Comparison of ENCODE assay signal across 8 mouse cellular contexts in the genomic region with DNA sequence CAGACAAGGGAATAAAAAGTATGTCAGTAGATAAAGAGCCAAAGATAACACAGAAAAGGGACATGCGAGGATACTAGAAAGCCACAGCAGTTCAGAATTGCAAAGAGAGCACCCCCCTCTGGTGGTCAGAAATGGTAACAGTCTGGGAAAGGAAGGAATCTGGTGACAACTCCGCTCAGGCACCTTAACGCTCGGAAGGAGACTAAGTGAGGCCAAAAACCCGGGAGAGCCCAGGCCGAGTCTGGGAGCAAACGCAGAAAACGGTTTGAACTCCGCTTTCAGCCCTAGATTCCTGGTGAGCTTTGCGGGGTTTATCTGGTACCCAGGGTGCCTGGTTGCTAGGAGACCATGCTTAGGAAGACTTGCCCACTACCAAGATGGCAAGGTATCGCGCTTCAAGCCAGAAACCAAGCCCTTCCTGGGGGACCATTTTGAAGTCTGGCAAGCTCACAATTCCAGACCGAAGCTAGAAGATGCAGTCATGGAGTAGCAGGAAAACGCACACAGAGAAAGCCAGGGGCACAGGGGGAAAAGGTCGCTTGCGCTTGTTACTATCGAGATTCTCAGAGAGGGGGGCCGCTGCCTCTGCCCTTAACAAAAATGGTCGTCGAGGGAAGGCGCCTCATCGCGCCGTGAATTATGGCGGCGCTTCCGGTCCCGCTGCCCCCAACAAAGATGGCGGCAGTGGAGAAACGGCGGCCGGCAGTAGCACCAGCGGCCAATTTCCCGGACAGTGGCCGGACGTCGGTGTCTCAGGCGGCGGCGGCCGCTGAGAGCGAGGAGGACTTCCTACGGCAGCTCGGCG. TPM values are rescaled to one million over a fixed set of nuclear protein-coding genes. Genes with fewer than 3 reads are reported as not detected.
DNase-seq lines count a peak whose midpoint lies in the region; ATAC-seq and TF ChIP-seq lines count a peak whose summit lies in the region.

A gene (plus strand): TSS at position 599 of the 805 bp plus-strand sequence.

- peaks cover 28 to 55% of the 10 kb centered on the region in 2 experiments for H3K4me1 ChIP-seq in CH12.LX (ENCODE audit: control insufficient read depth in 1 of 2, insufficient read depth in 2 of 2)
- peaks cover 29% of the 10 kb centered on the region for H3K4me1 ChIP-seq in forebrain, embryonic 12.5 days
- 0 out of 2 replicates have a peak, but pooled peaks cover 9% of the 10 kb centered on the region for H3K4me1 ChIP-seq in heart, postnatal 0 days (ENCODE audit: control insufficient read depth, insufficient read depth)
- H3K4me1 ChIP-seq in liver, embryonic 16.5 days (ENCODE audit: control insufficient read depth, low read depth, low read length), result peaks cover 12% of the 10 kb centered on the region
- peaks cover 34% of the 10 kb centered on the region for H3K4me1 ChIP-seq in neural tube, embryonic 13.5 days (replicated peaks)
- H3K4me1 ChIP-seq in testis, adult 2 months (ENCODE audit: control insufficient read depth, insufficient read depth, low read length), result peaks cover 9% of the 10 kb centered on the region

- in situ Hi-C loops in CH12.LX (cut with MboI; ENCODE audit: low pct_ligation_motif_present, low pct_unique_long_range_greater_than_20kb, low sequenced_read_pairs), result no loop called here

- peak within 1 kb of the TSS; percentile 95 to 97 (median 97) for H3K4me3 ChIP-seq in CH12.LX (replicated peaks in 1 of 3; ENCODE audit: low read depth in 2 of 3, low read length in 2 of 3, poor library complexity in 1 of 3)
- H3K4me3 ChIP-seq in forebrain, embryonic 12.5 days (replicated peaks), result peak within 1 kb of the TSS; percentile 98
- H3K4me3 ChIP-seq in heart, postnatal 0 days (ENCODE audit: low read depth, low read length), result peak within 1 kb of the TSS; percentile 94
- peak within 1 kb of the TSS; percentile 100 for H3K4me3 ChIP-seq in liver, embryonic 16.5 days (ENCODE audit: low read depth, low read length)
- H3K4me3 ChIP-seq in neural tube, embryonic 13.5 days, result peak within 1 kb of the TSS; percentile 92
- H3K4me3 ChIP-seq in testis, adult 2 months (ENCODE audit: control insufficient read depth, low read depth, low read length), result peak within 1 kb of the TSS; percentile 96

- no peaks in the 10 kb centered on the region for H3K9me3 ChIP-seq in CH12.LX (replicated peaks; ENCODE audit: low read length)
- no peaks in the 10 kb centered on the region for H3K9me3 ChIP-seq in forebrain, embryonic 12.5 days
- no peaks in the 10 kb centered on the region for H3K9me3 ChIP-seq in heart, postnatal 0 days (replicated peaks; ENCODE audit: control insufficient read depth, low read length)
- H3K9me3 ChIP-seq in liver, embryonic 16.5 days (replicated peaks; ENCODE audit: control insufficient read depth, low read length), result no peaks in the 10 kb centered on the region
- H3K9me3 ChIP-seq in neural tube, embryonic 13.5 days, result no peaks in the 10 kb centered on the region

- peak within 1 kb of the TSS; percentile 98 for H3K9ac ChIP-seq in CH12.LX (ENCODE audit: insufficient read depth, low read depth)
- H3K9ac ChIP-seq in forebrain, embryonic 12.5 days, result peak within 1 kb of the TSS; percentile 83
- H3K9ac ChIP-seq in heart, postnatal 0 days (replicated peaks; ENCODE audit: low read depth, low read length), result peak within 1 kb of the TSS; percentile 64
- H3K9ac ChIP-seq in liver, embryonic 16.5 days (ENCODE audit: low read depth, low read length), result peak within 1 kb of the TSS; percentile 91
- H3K9ac ChIP-seq in neural tube, embryonic 13.5 days, result peak within 1 kb of the TSS; percentile 95

- dilution Hi-C loops in CH12.LX (cut with MboI; ENCODE audit: extremely low pct_ligation_motif_present, extremely low pct_unique_long_range_greater_than_20kb, low sequenced_read_pairs), result no loop called here

- TF ChIP-seq RAD21 in CH12.LX (IDR thresholded peaks at IDR 0.05; ENCODE audit: low read depth, low read length), result peak; percentile 70

- H3K27me3 ChIP-seq in CH12.LX (replicated peaks), result no peaks in the 10 kb centered on the region
- H3K27me3 ChIP-seq in forebrain, embryonic 12.5 days, result no peaks in the 10 kb centered on the region
- no peaks in the 10 kb centered on the region for H3K27me3 ChIP-seq in heart, postnatal 0 days (ENCODE audit: control insufficient read depth, insufficient read depth, low read length)
- H3K27me3 ChIP-seq in liver, embryonic 16.5 days (ENCODE audit: control insufficient read depth, insufficient read depth, low read depth, low read length), result no peaks in the 10 kb centered on the region
- H3K27me3 ChIP-seq in neural tube, embryonic 13.5 days, result no peaks in the 10 kb centered on the region
- no peaks in the 10 kb centered on the region for H3K27me3 ChIP-seq in testis, adult 2 months (ENCODE audit: control insufficient read depth, insufficient read depth, low read length)

- under 1% methylated on average over 45 of the region's 45 CpGs for WGBS in forebrain, embryonic 12.5 days
- under 1% methylated on average over 45 of the region's 45 CpGs for WGBS in heart, postnatal 0 days
- under 1% methylated on average over 45 of the region's 45 CpGs for WGBS in liver, embryonic 16.5 days (ENCODE audit: insufficient replicate concordance)
- under 1% methylated on average over 45 of the region's 45 CpGs for WGBS in neural tube, embryonic 13.5 days

- peak; percentile 81 to 93 for TF ChIP-seq CTCF in CH12.LX (conservative IDR thresholded peaks at IDR 0.05 in 1 of 2, IDR thresholded peaks at IDR 0.05 in 1 of 2; ENCODE audit: low read depth in 2 of 2, low read length in 2 of 2)
- peak; percentile 82 for TF ChIP-seq CTCF in heart, postnatal 0 days (IDR thresholded peaks at IDR 0.05; ENCODE audit: low read depth)
- TF ChIP-seq CTCF in testis, adult 2 months (IDR thresholded peaks at IDR 0.05; ENCODE audit: control insufficient read depth, insufficient read depth, insufficient replicate concordance, low read depth, low read length), result peak; percentile 41; the same call in 1 of the 2 replicates

- H3K4me2 ChIP-seq in CH12.LX (ENCODE audit: insufficient read depth, low read depth, poor library complexity, severe bottlenecking), result peak within 1 kb of the TSS; percentile 82
- H3K4me2 ChIP-seq in forebrain, embryonic 12.5 days, result peak within 1 kb of the TSS; percentile 88
- peak within 1 kb of the TSS; percentile 79 for H3K4me2 ChIP-seq in heart, postnatal 0 days (ENCODE audit: low read depth, low read length)
- peak within 1 kb of the TSS; percentile 88 for H3K4me2 ChIP-seq in liver, embryonic 16.5 days (ENCODE audit: low read depth, low read length)
- H3K4me2 ChIP-seq in neural tube, embryonic 13.5 days, result peak within 1 kb of the TSS; percentile 99

- peak within 1 kb of the TSS; percentile 78 for H3K27ac ChIP-seq in CH12.LX (ENCODE audit: insufficient read depth, low read depth)
- peak within 1 kb of the TSS; percentile 96 for H3K27ac ChIP-seq in forebrain, embryonic 12.5 days
- peak within 1 kb of the TSS; percentile 89 for H3K27ac ChIP-seq in heart, postnatal 0 days (ENCODE audit: low read depth)
- H3K27ac ChIP-seq in liver, embryonic 16.5 days (ENCODE audit: low read length), result peak within 1 kb of the TSS; percentile 88
- H3K27ac ChIP-seq in neural tube, embryonic 13.5 days (replicated peaks), result peak within 1 kb of the TSS; percentile 98
- peak within 1 kb of the TSS; percentile 98 for H3K27ac ChIP-seq in testis, adult 2 months (ENCODE audit: control insufficient read depth, insufficient read depth, low read depth, low read length)

- peaks cover 5 to 36% of the 10 kb centered on the region in 2 experiments for H3K36me3 ChIP-seq in CH12.LX (replicated peaks in 1 of 2; ENCODE audit: control insufficient read depth in 1 of 2, insufficient read depth in 1 of 2, low read length in 1 of 2)
- peaks cover 11% of the 10 kb centered on the region for H3K36me3 ChIP-seq in forebrain, embryonic 12.5 days (replicated peaks)
- H3K36me3 ChIP-seq in heart, postnatal 0 days (replicated peaks; ENCODE audit: control insufficient read depth, insufficient read depth, low read length), result no peaks in the 10 kb centered on the region
- H3K36me3 ChIP-seq in liver, embryonic 16.5 days (ENCODE audit: control insufficient read depth, insufficient read depth), result no peaks in the 10 kb centered on the region
- H3K36me3 ChIP-seq in neural tube, embryonic 13.5 days, result peaks cover 14% of the 10 kb centered on the region
- H3K36me3 ChIP-seq in testis, adult 2 months (ENCODE audit: control insufficient read depth, insufficient read depth, low read length), result no peaks in the 10 kb centered on the region

- H3K79me2 ChIP-seq in CH12.LX (replicated peaks; ENCODE audit: control insufficient read depth, extremely low read depth, insufficient read depth, poor library complexity, severe bottlenecking), result peaks cover 11% of the 10 kb centered on the region; the same call in 1 of the 2 replicates

- peak; percentile 85 for ATAC-seq in forebrain, embryonic 12.5 days (ENCODE audit: low FRiP score)
- peak; percentile 81 for ATAC-seq in heart, postnatal 0 days (ENCODE audit: insufficient read depth, low read depth)
- ATAC-seq in liver, embryonic 16.5 days (ENCODE audit: low read depth), result peak; percentile 81
- peak; percentile 78 for ATAC-seq in neural tube, embryonic 13.5 days (ENCODE audit: low read depth)

- TF ChIP-seq POLR2A in CH12.LX (IDR thresholded peaks at IDR 0.05; ENCODE audit: low read depth, low read length), result peak; percentile 77
- peak; percentile 64 for TF ChIP-seq POLR2A in testis, adult 2 months (IDR thresholded peaks at IDR 0.05; ENCODE audit: control insufficient read depth, low read depth, low read length)

- no peak for TF ChIP-seq EP300 in CH12.LX (IDR thresholded peaks at IDR 0.05; ENCODE audit: low read length)
- peak; percentile 68; the same call in 1 of the 2 replicates for TF ChIP-seq EP300 in heart, postnatal 0 days (IDR thresholded peaks at IDR 0.05; ENCODE audit: low read depth)

- DNase-seq in CH12.LX (ENCODE audit: extremely low read depth), result peak; percentile 88
- peak; percentile 83 for DNase-seq in c-Kit-positive CD71-positive TER-119-negative erythroid progenitor cells, embryonic 14.5 days (ENCODE audit: low read depth)
- DNase-seq in heart, postnatal 0 days (ENCODE audit: low spot score), result peak; percentile 93
- DNase-seq in kidney, postnatal 4 days, result peak; percentile 90 to 94

TF ChIP-seq in CH12.LX, 34 proteins besides CTCF, POLR2A, EP300 and RAD21 (continues in another document):
- TF ChIP-seq MAX (IDR thresholded peaks at IDR 0.05; ENCODE audit: low read length), result no peak
- no peak for TF ChIP-seq MAFK (IDR thresholded peaks at IDR 0.05; ENCODE audit: insufficient replicate concordance, low read length)
- TF ChIP-seq USF2 (conservative IDR thresholded peaks at IDR 0.05; ENCODE audit: low read depth, low read length), result no peak

RNA-seq across cellular contexts. Expression of the gene that starts here (rescaled TPM):
- 33.7 and 58.9 TPM in 2 replicates for total RNA-seq in CH12.LX (2012; rRNA removed)
- total RNA-seq in CH12.LX (2014; rRNA removed), result 34.4 and 42.8 TPM in 2 replicates
- 42.0 and 44.5 TPM in 2 replicates for polyA plus RNA-seq in CH12.LX (2012; ENCODE audit: insufficient read length, low read depth)
- polyA plus RNA-seq in forebrain, embryonic 12.5 days (2016; fragmentation: Nextera tagmentation; extraction: Ambion mirVana), result 61.0 and 62.5 TPM in 2 replicates
- 19.7 and 28.3 TPM in 2 replicates for total RNA-seq in heart, postnatal 0 days (2014; rRNA removed; ENCODE audit: low replicate concordance)
- polyA plus RNA-seq in heart, postnatal 0 days (2015; fragmentation: Nextera tagmentation; extraction: Ambion mirVana), result 43.6 and 45.3 TPM in 2 replicates
- 19.3 and 19.4 TPM in 2 replicates for polyA plus RNA-seq in liver, embryonic 16.5 days (2015; fragmentation: Nextera tagmentation; extraction: Ambion mirVana)
- 82.3 and 90.2 TPM in 2 replicates for polyA plus RNA-seq in neural tube, embryonic 13.5 days (2015; fragmentation: Nextera tagmentation; extraction: Ambion mirVana)
- 33.9 and 36.7 TPM in 2 replicates for polyA plus RNA-seq in testis, adult 2 months (2012; rRNA removed)

Comparison
In these comparisons a context has a peak if more than half of its experiments do, and no peak if none do; other contexts are left out.
1. Peak in every context shown above with its lines: DNase-seq, ATAC-seq, H3K4me3 ChIP-seq and H3K27ac ChIP-seq.